ENCODE assay signal across 9 mouse cellular contexts in genomic region chr4:150517381-150517780, GRCm38 (mm10).
DNase-seq lines count a peak whose midpoint lies in the region; ATAC-seq and TF ChIP-seq lines count a peak whose summit lies in the region.
"Had no signal": no experiment of that assay in that cellular context is flagged by ENCODE, and none has a peak within 500 bp of the region (broad histone marks: within the 10 kb centered on the region; RNA-seq: fewer than 3 reads in every experiment).

No protein-coding gene starts in this region.

- peaks cover 9% of the 10 kb centered on the region for H3K4me1 ChIP-seq in heart, embryonic 16.5 days (ENCODE audit: control insufficient read depth, insufficient read depth, low read length)
- H3K4me1 ChIP-seq in forebrain, embryonic 12.5 days = peaks cover 12% of the 10 kb centered on the region
- H3K4me1 ChIP-seq: limb, embryonic 15.5 days had no signal

- H3K9ac ChIP-seq in heart, embryonic 16.5 days (ENCODE audit: low read length) = no peak overlapping the region
- H3K9ac ChIP-seq in forebrain, embryonic 12.5 days = no peak overlapping the region
- H3K9ac ChIP-seq: limb, embryonic 15.5 days had no signal

- H3K27ac ChIP-seq in heart, embryonic 16.5 days (ENCODE audit: low read length) = peak overlapping the region; percentile 44; the same call in 1 of the 2 replicates
- peak overlapping the region; percentile 62 for H3K27ac ChIP-seq in forebrain, embryonic 12.5 days
- no peak overlapping the region for H3K27ac ChIP-seq in gastrocnemius, adult 2 months

- 0 out of 2 replicates have a peak, but pooled peaks have one; percentile 37 for ATAC-seq in heart, embryonic 16.5 days (replicated peaks; ENCODE audit: extremely low read depth, insufficient read depth, low FRiP score)
- no peak; the same call in 1 of the 2 replicates for ATAC-seq in forebrain, embryonic 12.5 days (ENCODE audit: low FRiP score)
- peak; percentile 95 for ATAC-seq in megakaryocyte progenitor cell, adult 5-6 weeks (replicated peaks; ENCODE audit: poor library complexity)

- no peak for TF ChIP-seq CTCF in gastrocnemius, adult 2 months (IDR thresholded peaks at IDR 0.05)

- no peaks in the 10 kb centered on the region for H3K9me3 ChIP-seq in heart, embryonic 16.5 days (replicated peaks; ENCODE audit: control insufficient read depth, low read length)
- H3K9me3 ChIP-seq in forebrain, embryonic 12.5 days = no peaks in the 10 kb centered on the region
- H3K9me3 ChIP-seq: limb, embryonic 15.5 days had no signal

- DNase-seq in heart, adult 9 months (ENCODE audit: low spot score in 2 of 2) = no peak
- DNase-seq in MEL-GATA-1-ER (ENCODE audit: extremely low read depth, low read depth) = peak; percentile 89
- no peak for DNase-seq in left cerebral cortex, adult 8-10 months (ENCODE audit: low spot score in 2 of 2)
- no peak for DNase-seq in right cerebral cortex, postnatal 36 days (ENCODE audit: low spot score in 2 of 2)
- DNase-seq in gastrocnemius, adult 2 months = no peak

- peaks cover 3% of the 10 kb centered on the region; the same call in 1 of the 2 replicates for H3K36me3 ChIP-seq in heart, embryonic 16.5 days (ENCODE audit: control insufficient read depth, insufficient read depth)
- peaks cover 16% of the 10 kb centered on the region for H3K36me3 ChIP-seq in forebrain, embryonic 12.5 days (replicated peaks)

- intact Hi-C loops in gastrocnemius, adult 2 months (cut with DNase I) = no loop called here

- no peak overlapping the region for H3K4me2 ChIP-seq in heart, embryonic 16.5 days (ENCODE audit: low read depth, low read length)
- no peak overlapping the region for H3K4me2 ChIP-seq in forebrain, embryonic 12.5 days
- H3K4me2 ChIP-seq: limb, embryonic 15.5 days had no signal

- no peaks in the 10 kb centered on the region for H3K27me3 ChIP-seq in heart, embryonic 16.5 days (ENCODE audit: control insufficient read depth, insufficient read depth, low read length)
- H3K27me3 ChIP-seq in forebrain, embryonic 12.5 days = no peaks in the 10 kb centered on the region
- H3K27me3 ChIP-seq: limb, embryonic 15.5 days had no signal

- WGBS in heart, embryonic 16.5 days = 16% methylated on average over 4 of the region's 4 CpGs
- WGBS in forebrain, embryonic 12.5 days = 47% methylated on average over 4 of the region's 4 CpGs

- no peak overlapping the region for H3K4me3 ChIP-seq in heart, embryonic 16.5 days (ENCODE audit: low read length)
- no peak overlapping the region for H3K4me3 ChIP-seq in forebrain, embryonic 12.5 days (replicated peaks)
- no peak overlapping the region for H3K4me3 ChIP-seq in gastrocnemius, adult 2 months
- H3K4me3 ChIP-seq: limb, embryonic 15.5 days had no signal
